Mouse (Mus musculus): ENCODE measurements at regions not wholly inside any gene's neighbourhood (a gene's known extent, or its start where the extent isn't known, plus 50 kb on each side); places are given as distances from the start of the nearest gene placed in this dataset.
A peak's percentile ranks its signal among the peaks of the same experiment; 100 is the strongest.

- WGBS = 63% methylated on average over 1 of the region's 1 CpGs
- Histone ChIP-seq H3K9me3 (replicated peaks) (no peaks in the 10 kb centered on the region), H3K36me3 (no peaks in the 10 kb centered on the region), H3K27ac (no peak overlapping the region), H3K4me1 (peaks cover 19% of the 10 kb centered on the region), H3K27me3 (ENCODE audit: low read depth, poor library complexity, severe bottlenecking) (no peaks in the 10 kb centered on the region), H3K4me3 (no peak overlapping the region)
- DNase-seq (ENCODE audit: low spot score) = no peak
These were observed 121.4 kb downstream of the Rps24 start for GRCm38 (mm10) chr14:24608356-24608755.

GRCm38 (mm10) chr14:24612254-24612995 lies 125.5 kb downstream of the Rps24 start:
- no peaks in the 10 kb centered on the region for H3K9me3 ChIP-seq (replicated peaks)
- WGBS = 79% methylated on average over 4 of the region's 4 CpGs
- no peak overlapping the region for H3K4me3 ChIP-seq
- 0 out of 2 replicates have a peak, but pooled peaks cover 4% of the 10 kb centered on the region for H3K27me3 ChIP-seq (ENCODE audit: low read depth, poor library complexity, severe bottlenecking)
- H3K27ac ChIP-seq = no peak overlapping the region
- H3K4me1 ChIP-seq = peaks cover under 1% of the 10 kb centered on the region; the same call in 1 of the 2 replicates
- no peaks in the 10 kb centered on the region for H3K36me3 ChIP-seq
- no peak for DNase-seq (ENCODE audit: low spot score)

GRCm38 (mm10) chr14:24615776-24616175 lies 128.9 kb downstream of the Rps24 start:
- no peak overlapping the region for H3K27ac ChIP-seq
- H3K27me3 ChIP-seq (ENCODE audit: low read depth, poor library complexity, severe bottlenecking) = 0 out of 2 replicates have a peak, but pooled peaks cover 4% of the 10 kb centered on the region
- no peaks in the 10 kb centered on the region for H3K36me3 ChIP-seq
- 89% methylated on average over 3 of the region's 3 CpGs for WGBS
- DNase-seq (ENCODE audit: low spot score) = no peak
- H3K4me1 ChIP-seq = peaks cover 12% of the 10 kb centered on the region
- H3K9me3 ChIP-seq (replicated peaks) = no peaks in the 10 kb centered on the region
- H3K4me3 ChIP-seq = no peak overlapping the region

GRCm38 (mm10) chr14:24616306-24617125 lies 129.6 kb downstream of the Rps24 start:
- no peak overlapping the region for H3K4me3 ChIP-seq
- H3K27ac ChIP-seq = no peak overlapping the region
- no peak for DNase-seq (ENCODE audit: low spot score)
- WGBS = 82% methylated on average over 10 of the region's 10 CpGs
- H3K9me3 ChIP-seq (replicated peaks) = no peaks in the 10 kb centered on the region
- H3K27me3 ChIP-seq (ENCODE audit: low read depth, poor library complexity, severe bottlenecking) = 0 out of 2 replicates have a peak, but pooled peaks cover 4% of the 10 kb centered on the region
- H3K4me1 ChIP-seq = peaks cover 12% of the 10 kb centered on the region
- no peaks in the 10 kb centered on the region for H3K36me3 ChIP-seq

- no peak for DNase-seq (ENCODE audit: low spot score)
- 65% methylated on average over 3 of the region's 3 CpGs for WGBS
- Histone ChIP-seq H3K27ac (no peak overlapping the region), H3K9me3 (replicated peaks) (no peaks in the 10 kb centered on the region), H3K27me3 (ENCODE audit: low read depth, poor library complexity, severe bottlenecking) (0 out of 2 replicates have a peak, but pooled peaks cover 4% of the 10 kb centered on the region), H3K4me3 (no peak overlapping the region), H3K4me1 (peaks cover 12% of the 10 kb centered on the region), H3K36me3 (no peaks in the 10 kb centered on the region)
These were observed 130.1 kb downstream of the Rps24 start for GRCm38 (mm10) chr14:24617126-24617375.

GRCm38 (mm10) chr14:24617393-24617861 lies 130.5 kb downstream of the Rps24 start:
- H3K9me3 ChIP-seq (replicated peaks) = no peaks in the 10 kb centered on the region
- peaks cover 12% of the 10 kb centered on the region for H3K4me1 ChIP-seq
- no peak overlapping the region for H3K4me3 ChIP-seq
- no peak overlapping the region for H3K27ac ChIP-seq
- DNase-seq (ENCODE audit: low spot score) = no peak
- no peaks in the 10 kb centered on the region for H3K36me3 ChIP-seq
- WGBS = 71% methylated on average over 10 of the region's 10 CpGs
- H3K27me3 ChIP-seq (ENCODE audit: low read depth, poor library complexity, severe bottlenecking) = 0 out of 2 replicates have a peak, but pooled peaks cover 4% of the 10 kb centered on the region

- H3K4me1 ChIP-seq = peaks cover 15% of the 10 kb centered on the region
- no peak overlapping the region for H3K27ac ChIP-seq
- 66% methylated on average over 16 of the region's 16 CpGs for WGBS
- H3K27me3 ChIP-seq (ENCODE audit: low read depth, poor library complexity, severe bottlenecking) = 0 out of 2 replicates have a peak, but pooled peaks cover 4% of the 10 kb centered on the region
- peak; percentile 38 for DNase-seq (ENCODE audit: low spot score)
- H3K9me3 ChIP-seq (replicated peaks) = no peaks in the 10 kb centered on the region
- no peaks in the 10 kb centered on the region for H3K36me3 ChIP-seq
- no peak overlapping the region for H3K4me3 ChIP-seq
These were observed 131.5 kb downstream of the Rps24 start for GRCm38 (mm10) chr14:24618226-24619038.

- no peak for DNase-seq (ENCODE audit: low spot score)
- Histone ChIP-seq H3K27ac (no peak overlapping the region), H3K27me3 (ENCODE audit: low read depth, poor library complexity, severe bottlenecking) (no peaks in the 10 kb centered on the region), H3K9me3 (replicated peaks) (no peaks in the 10 kb centered on the region), H3K4me3 (no peak overlapping the region), H3K4me1 (peaks cover 7% of the 10 kb centered on the region; the same call in 1 of the 2 replicates), H3K36me3 (no peaks in the 10 kb centered on the region)
- 80% methylated on average over 1 of the region's 1 CpGs for WGBS
These were observed 145.1 kb downstream of the Rps24 start for GRCm38 (mm10) chr14:24631994-24632393.

- 62% methylated on average over 5 of the region's 5 CpGs for WGBS
- Histone ChIP-seq H3K4me3 (no peak overlapping the region), H3K27ac (no peak overlapping the region), H3K4me1 (peaks cover 11% of the 10 kb centered on the region), H3K9me3 (replicated peaks) (no peaks in the 10 kb centered on the region), H3K27me3 (ENCODE audit: low read depth, poor library complexity, severe bottlenecking) (no peaks in the 10 kb centered on the region), H3K36me3 (no peaks in the 10 kb centered on the region)
- DNase-seq (ENCODE audit: low spot score) = no peak
These were observed 154.9 kb downstream of the Rps24 start for GRCm38 (mm10) chr14:24641853-24642252.

GRCm38 (mm10) chr14:24644117-24644808 lies 157.3 kb downstream of the Rps24 start:
- no peak overlapping the region for H3K27ac ChIP-seq
- no peaks in the 10 kb centered on the region for H3K36me3 ChIP-seq
- H3K27me3 ChIP-seq (ENCODE audit: low read depth, poor library complexity, severe bottlenecking) = no peaks in the 10 kb centered on the region
- no peak for DNase-seq (ENCODE audit: low spot score)
- peaks cover 11% of the 10 kb centered on the region for H3K4me1 ChIP-seq
- no peaks in the 10 kb centered on the region for H3K9me3 ChIP-seq (replicated peaks)
- WGBS = 39% methylated on average over 6 of the region's 6 CpGs
- no peak overlapping the region for H3K4me3 ChIP-seq

GRCm38 (mm10) chr14:24646239-24646848 lies 159.4 kb downstream of the Rps24 start:
- WGBS = 91% methylated on average over 6 of the region's 6 CpGs
- Histone ChIP-seq H3K4me3 (no peak overlapping the region), H3K36me3 (no peaks in the 10 kb centered on the region), H3K27ac (no peak overlapping the region), H3K27me3 (ENCODE audit: low read depth, poor library complexity, severe bottlenecking) (no peaks in the 10 kb centered on the region), H3K4me1 (peaks cover 11% of the 10 kb centered on the region), H3K9me3 (replicated peaks) (no peaks in the 10 kb centered on the region)
- DNase-seq (ENCODE audit: low spot score) = no peak

- H3K4me3 ChIP-seq = no peak overlapping the region
- no peak overlapping the region for H3K27ac ChIP-seq
- DNase-seq (ENCODE audit: low spot score) = no peak
- H3K9me3 ChIP-seq (replicated peaks) = no peaks in the 10 kb centered on the region
- WGBS = 87% methylated on average over 4 of the region's 4 CpGs
- H3K36me3 ChIP-seq = no peaks in the 10 kb centered on the region
- H3K27me3 ChIP-seq (ENCODE audit: low read depth, poor library complexity, severe bottlenecking) = no peaks in the 10 kb centered on the region
- H3K4me1 ChIP-seq = peaks cover 3% of the 10 kb centered on the region; the same call in 1 of the 2 replicates
These were observed 160.8 kb downstream of the Rps24 start for GRCm38 (mm10) chr14:24647722-24648121.

Measured in limb, embryonic 10.5 days (tissue).